Mouse (Mus musculus): ENCODE measurements around the gene Gm20716. TPM values are rescaled to one million over a fixed set of nuclear protein-coding genes. Genes with fewer than 3 reads are reported as not detected.
A peak's percentile ranks its signal among the peaks of the same experiment; 100 is the strongest.

Gm20716 gene
- polyA plus RNA-seq, 1 experiment: not detected

DNA sequence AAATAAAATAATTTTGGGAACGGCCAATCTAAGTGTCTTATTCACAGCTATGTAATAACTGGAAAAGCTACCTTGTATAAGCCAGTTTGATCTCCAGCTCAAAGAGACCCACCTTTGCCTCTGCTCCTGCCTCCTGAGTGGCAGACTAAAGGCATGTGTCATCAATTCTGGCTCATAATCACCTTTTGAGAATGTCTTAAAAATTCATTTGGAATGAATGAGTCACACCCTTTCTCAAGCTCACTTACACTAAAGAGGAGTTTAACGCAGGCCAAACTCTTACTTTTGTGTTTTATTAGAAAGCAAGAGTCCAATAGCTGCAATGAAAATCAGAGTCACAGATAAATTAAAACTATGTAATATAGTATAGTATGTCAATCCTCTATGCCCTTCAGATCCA, 38.3 kb downstream of the Gm20716 start:
- Histone ChIP-seq H3K27me3 (ENCODE audit: control insufficient read depth, insufficient read depth, low read length) (no peaks in the 10 kb centered on the region), H3K4me1 (ENCODE audit: control insufficient read depth, insufficient read depth, insufficient read length, low read length) (0 out of 2 replicates have a peak, but pooled peaks cover 3% of the 10 kb centered on the region), H3K36me3 (ENCODE audit: control insufficient read depth, insufficient read depth, low read length) (peaks cover 20% of the 10 kb centered on the region), H3K4me3 (ENCODE audit: low read depth, low read length) (no peak overlapping the region), H3K27ac (ENCODE audit: insufficient read depth, low read depth, low read length) (no peak overlapping the region)
- TF ChIP-seq CTCF (IDR thresholded peaks at IDR 0.05; ENCODE audit: extremely low read depth, insufficient read length, insufficient replicate concordance, low read depth, low read length) (no peak), POLR2A (IDR thresholded peaks at IDR 0.05; ENCODE audit: low read depth, low read length) (no peak)
- 86% methylated on average over 2 of the region's 2 CpGs for WGBS

DNA sequence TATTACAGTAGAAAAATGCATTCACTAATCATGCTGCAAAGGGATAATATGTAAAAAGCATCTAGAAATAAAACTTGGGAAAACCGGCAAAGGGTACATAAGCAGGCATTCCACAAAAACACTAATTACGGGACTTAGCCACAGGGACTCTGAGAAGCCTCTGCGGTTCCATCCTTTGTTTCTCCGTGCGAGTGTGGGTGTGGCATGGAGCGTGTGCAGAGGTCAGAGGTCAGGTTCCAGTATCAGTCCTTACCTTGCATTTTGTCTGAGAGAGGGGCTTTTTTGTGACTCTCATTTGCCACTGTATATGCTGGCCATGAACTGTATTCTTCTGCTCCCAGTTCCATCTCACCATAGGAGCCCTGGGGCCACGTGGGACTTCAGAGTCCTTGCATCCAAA, 54.2 kb downstream of the Gm20716 start:
- no peak for TF ChIP-seq POLR2A (IDR thresholded peaks at IDR 0.05; ENCODE audit: low read depth, low read length)
- no peak for TF ChIP-seq CTCF (IDR thresholded peaks at IDR 0.05; ENCODE audit: extremely low read depth, insufficient read length, insufficient replicate concordance, low read depth, low read length)
- peaks cover 4% of the 10 kb centered on the region; the same call in 1 of the 2 replicates for H3K36me3 ChIP-seq (ENCODE audit: control insufficient read depth, insufficient read depth, low read length)
- no peaks in the 10 kb centered on the region for H3K27me3 ChIP-seq (ENCODE audit: control insufficient read depth, insufficient read depth, low read length)

GRCm38 (mm10) chr2:168170167-168170685, 59.9 kb downstream of the Gm20716 start:
- Histone ChIP-seq H3K4me3 (ENCODE audit: low read depth, low read length) (peak overlapping the region; percentile 53), H3K27ac (ENCODE audit: insufficient read depth, low read depth, low read length) (no peak overlapping the region)
- WGBS: 6% methylated on average over 13 of the region's 13 CpGs

More for the DNA sequence above, 54.2 kb downstream of the Gm20716 start:
- Histone ChIP-seq H3K27ac (ENCODE audit: insufficient read depth, low read depth, low read length) (no peak overlapping the region), H3K4me3 (ENCODE audit: low read depth, low read length) (no peak overlapping the region), H3K4me1 (ENCODE audit: control insufficient read depth, insufficient read depth, insufficient read length, low read length) (no peaks in the 10 kb centered on the region)
- WGBS: 40% methylated on average over 7 of the region's 7 CpGs

GRCm38 (mm10) chr2:168169800-168170113, 60.4 kb downstream of the Gm20716 start:
- Histone ChIP-seq H3K4me3 (ENCODE audit: low read depth, low read length) (peak overlapping the region; percentile 53), H3K36me3 (ENCODE audit: control insufficient read depth, insufficient read depth, low read length) (no peaks in the 10 kb centered on the region), H3K27me3 (ENCODE audit: control insufficient read depth, insufficient read depth, low read length) (no peaks in the 10 kb centered on the region), H3K4me1 (ENCODE audit: control insufficient read depth, insufficient read depth, insufficient read length, low read length) (peaks cover 9% of the 10 kb centered on the region), H3K27ac (ENCODE audit: insufficient read depth, low read depth, low read length) (no peak overlapping the region)
- TF ChIP-seq POLR2A (IDR thresholded peaks at IDR 0.05; ENCODE audit: low read depth, low read length) (no peak), CTCF (IDR thresholded peaks at IDR 0.05; ENCODE audit: extremely low read depth, insufficient read length, insufficient replicate concordance, low read depth, low read length) (no peak)
- WGBS: 13% methylated on average over 9 of the region's 9 CpGs

More at GRCm38 (mm10) chr2:168170167-168170685, 59.9 kb downstream of the Gm20716 start:
- H3K27me3 ChIP-seq (ENCODE audit: control insufficient read depth, insufficient read depth, low read length): no peaks in the 10 kb centered on the region
- TF ChIP-seq POLR2A (IDR thresholded peaks at IDR 0.05; ENCODE audit: low read depth, low read length) (peak; percentile 30; the same call in 1 of the 2 replicates), CTCF (IDR thresholded peaks at IDR 0.05; ENCODE audit: extremely low read depth, insufficient read length, insufficient replicate concordance, low read depth, low read length) (no peak)
- peaks cover 9% of the 10 kb centered on the region for H3K4me1 ChIP-seq (ENCODE audit: control insufficient read depth, insufficient read depth, insufficient read length, low read length)
- no peaks in the 10 kb centered on the region for H3K36me3 ChIP-seq (ENCODE audit: control insufficient read depth, insufficient read depth, low read length)

GRCm38 (mm10) chr2:168168892-168169799, 61.0 kb downstream of the Gm20716 start:
- no peak overlapping the region for H3K4me3 ChIP-seq (ENCODE audit: low read depth, low read length)

GRCm38 (mm10) chr2:168167781-168168180, 62.4 kb downstream of the Gm20716 start:
- TF ChIP-seq CTCF (IDR thresholded peaks at IDR 0.05; ENCODE audit: extremely low read depth, insufficient read length, insufficient replicate concordance, low read depth, low read length): no peak
- TF ChIP-seq POLR2A (IDR thresholded peaks at IDR 0.05; ENCODE audit: low read depth, low read length): no peak
- no peaks in the 10 kb centered on the region for H3K36me3 ChIP-seq (ENCODE audit: control insufficient read depth, insufficient read depth, low read length)
- H3K27ac ChIP-seq (ENCODE audit: insufficient read depth, low read depth, low read length): no peak overlapping the region
- H3K4me3 ChIP-seq (ENCODE audit: low read depth, low read length): no peak overlapping the region
- no peaks in the 10 kb centered on the region for H3K27me3 ChIP-seq (ENCODE audit: control insufficient read depth, insufficient read depth, low read length)
- H3K4me1 ChIP-seq (ENCODE audit: control insufficient read depth, insufficient read depth, insufficient read length, low read length): peaks cover 9% of the 10 kb centered on the region
- 75% methylated on average over 3 of the region's 3 CpGs for WGBS

More at GRCm38 (mm10) chr2:168168892-168169799, 61.0 kb downstream of the Gm20716 start:
- Histone ChIP-seq H3K27ac (ENCODE audit: insufficient read depth, low read depth, low read length) (no peak overlapping the region), H3K4me1 (ENCODE audit: control insufficient read depth, insufficient read depth, insufficient read length, low read length) (peaks cover 9% of the 10 kb centered on the region), H3K27me3 (ENCODE audit: control insufficient read depth, insufficient read depth, low read length) (no peaks in the 10 kb centered on the region), H3K36me3 (ENCODE audit: control insufficient read depth, insufficient read depth, low read length) (no peaks in the 10 kb centered on the region)
- WGBS: 78% methylated on average over 9 of the region's 9 CpGs
- no peak for TF ChIP-seq POLR2A (IDR thresholded peaks at IDR 0.05; ENCODE audit: low read depth, low read length)
- no peak for TF ChIP-seq CTCF (IDR thresholded peaks at IDR 0.05; ENCODE audit: extremely low read depth, insufficient read length, insufficient replicate concordance, low read depth, low read length)
